Mouse (Mus musculus): ENCODE data around the gene Dock6. TPM values are rescaled to one million over a fixed set of nuclear protein-coding genes. Genes with fewer than 3 reads are reported as not detected.

Gene Dock6
- polyA plus RNA-seq, 1 experiment from 2014 or later, result 63.7 TPM

DNA sequence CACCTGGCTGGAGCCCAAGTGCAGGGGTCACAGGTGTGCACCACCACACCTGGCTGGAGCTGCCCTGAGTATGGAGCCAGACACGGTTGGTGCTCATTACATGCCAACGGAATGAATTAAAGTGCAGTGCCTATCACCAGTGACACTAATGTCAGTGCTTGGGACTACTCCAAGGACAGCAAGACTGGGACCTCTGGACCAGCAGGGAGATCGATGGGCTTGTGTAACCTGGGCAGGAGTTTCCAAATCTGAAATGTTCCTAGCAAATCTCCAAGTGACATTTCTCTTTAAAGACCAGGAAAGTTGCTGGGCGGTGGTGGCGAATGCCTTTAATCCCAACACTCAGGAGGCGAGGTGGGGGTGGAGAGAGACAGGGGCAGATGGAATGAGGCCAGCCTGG lies 29.7 kb downstream of the Dock6 start:
- Histone ChIP-seq H3K9ac (ENCODE audit: low read length) (no peak overlapping the region), H3K27ac (ENCODE audit: low read length) (no peak overlapping the region), H3K4me2 (ENCODE audit: low read depth, low read length) (no peak overlapping the region), H3K4me1 (replicated peaks; ENCODE audit: control insufficient read depth, insufficient read depth, low read length) (no peaks in the 10 kb centered on the region), H3K27me3 (ENCODE audit: control insufficient read depth, insufficient read depth, low read depth, low read length) (no peaks in the 10 kb centered on the region), H3K36me3 (ENCODE audit: control insufficient read depth, insufficient read depth, low read length) (peaks cover 8% of the 10 kb centered on the region), H3K9me3 (ENCODE audit: control insufficient read depth, low read length) (no peaks in the 10 kb centered on the region), H3K4me3 (ENCODE audit: low read length) (no peak overlapping the region)
- WGBS, result 85% methylated on average over 6 of the region's 6 CpGs
- ATAC-seq (ENCODE audit: low read depth), result no peak

DNA sequence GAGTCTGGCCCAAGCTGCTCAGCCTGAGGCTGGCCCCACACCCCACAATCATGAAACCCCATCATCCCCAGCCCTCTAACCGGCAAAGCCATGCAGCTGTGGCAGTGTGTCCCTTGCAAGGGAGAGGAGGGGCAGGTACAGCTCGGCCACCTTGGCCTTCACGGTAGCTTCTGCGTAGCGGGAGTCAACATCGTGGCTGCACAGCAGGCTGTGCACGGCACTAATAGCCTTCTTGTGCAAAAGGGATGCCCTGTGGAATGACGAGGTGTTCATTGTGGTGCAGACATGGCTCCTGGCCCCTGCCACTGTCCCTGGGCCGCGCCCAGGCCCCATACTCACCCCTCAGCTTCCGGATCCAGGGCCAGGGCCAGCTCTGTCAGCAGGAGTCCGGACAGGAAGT lies 32.3 kb downstream of the Dock6 start:
- Histone ChIP-seq H3K9ac (ENCODE audit: low read length) (no peak overlapping the region), H3K27ac (ENCODE audit: low read length) (no peak overlapping the region), H3K4me2 (ENCODE audit: low read depth, low read length) (no peak overlapping the region), H3K9me3 (ENCODE audit: control insufficient read depth, low read length) (no peaks in the 10 kb centered on the region), H3K4me1 (replicated peaks; ENCODE audit: control insufficient read depth, insufficient read depth, low read length) (no peaks in the 10 kb centered on the region), H3K4me3 (ENCODE audit: low read length) (no peak overlapping the region), H3K27me3 (ENCODE audit: control insufficient read depth, insufficient read depth, low read depth, low read length) (no peaks in the 10 kb centered on the region), H3K36me3 (ENCODE audit: control insufficient read depth, insufficient read depth, low read length) (peaks cover 15% of the 10 kb centered on the region)
- 84% methylated on average over 12 of the region's 12 CpGs for WGBS
- no peak for ATAC-seq (ENCODE audit: low read depth)

DNA sequence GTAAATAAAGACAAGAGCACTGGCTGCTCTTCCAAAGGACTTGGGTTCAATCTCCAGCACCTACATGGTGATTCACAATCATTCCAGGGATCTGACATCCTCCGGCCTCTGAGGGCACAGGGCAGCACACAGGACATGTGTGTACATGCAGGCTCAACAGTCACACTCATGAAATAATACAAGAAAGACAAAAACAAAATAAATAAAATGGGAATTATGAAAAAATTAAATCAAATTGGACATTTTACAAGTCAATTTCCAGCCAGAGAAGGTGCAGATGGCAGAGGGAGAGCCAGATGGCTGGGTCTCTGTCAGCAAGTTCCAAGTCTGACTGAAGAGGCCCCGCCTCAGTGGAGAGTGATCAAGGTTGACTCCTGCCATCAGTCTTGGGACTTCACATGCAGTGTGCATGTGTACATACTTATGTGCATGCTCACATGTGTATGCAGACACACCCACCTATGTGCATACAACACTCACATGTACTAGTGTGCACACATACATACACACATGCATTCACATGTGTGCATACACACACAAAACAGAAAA lies 33.2 kb downstream of the Dock6 start:
- no peak overlapping the region for H3K27ac ChIP-seq (ENCODE audit: low read length)
- ATAC-seq (ENCODE audit: low read depth), result no peak
- H3K4me2 ChIP-seq (ENCODE audit: low read depth, low read length), result no peak overlapping the region
- no peaks in the 10 kb centered on the region for H3K9me3 ChIP-seq (ENCODE audit: control insufficient read depth, low read length)
- H3K36me3 ChIP-seq (ENCODE audit: control insufficient read depth, insufficient read depth, low read length), result peaks cover 19% of the 10 kb centered on the region
- no peak overlapping the region for H3K4me3 ChIP-seq (ENCODE audit: low read length)
- H3K4me1 ChIP-seq (replicated peaks; ENCODE audit: control insufficient read depth, insufficient read depth, low read length), result no peaks in the 10 kb centered on the region
- no peaks in the 10 kb centered on the region for H3K27me3 ChIP-seq (ENCODE audit: control insufficient read depth, insufficient read depth, low read depth, low read length)
- no peak overlapping the region for H3K9ac ChIP-seq (ENCODE audit: low read length)
- 98% methylated on average over 2 of the region's 2 CpGs for WGBS

DNA sequence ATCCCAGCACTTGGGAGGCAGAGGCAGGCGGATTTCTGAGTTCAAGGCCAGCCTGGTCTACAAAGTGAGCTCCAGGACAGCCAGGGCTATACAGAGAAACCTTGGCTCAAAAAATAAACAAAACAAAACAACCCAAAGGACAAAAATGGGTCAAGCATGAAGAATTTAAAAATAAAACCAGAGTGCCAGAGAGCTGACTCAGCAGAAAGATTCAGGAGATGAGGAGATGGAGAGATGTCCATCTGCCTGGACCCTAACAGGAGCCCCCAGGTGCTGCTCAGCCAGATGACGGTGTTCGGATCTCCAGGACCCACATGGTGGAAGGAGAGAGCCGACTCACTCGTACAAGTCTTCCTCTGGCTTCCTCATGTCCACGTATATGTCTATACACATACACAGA lies 33.9 kb downstream of the Dock6 start:
- no peak overlapping the region for H3K9ac ChIP-seq (ENCODE audit: low read length)
- peaks cover 22% of the 10 kb centered on the region for H3K36me3 ChIP-seq (ENCODE audit: control insufficient read depth, insufficient read depth, low read length)
- WGBS, result 91% methylated on average over 6 of the region's 6 CpGs

DNA sequence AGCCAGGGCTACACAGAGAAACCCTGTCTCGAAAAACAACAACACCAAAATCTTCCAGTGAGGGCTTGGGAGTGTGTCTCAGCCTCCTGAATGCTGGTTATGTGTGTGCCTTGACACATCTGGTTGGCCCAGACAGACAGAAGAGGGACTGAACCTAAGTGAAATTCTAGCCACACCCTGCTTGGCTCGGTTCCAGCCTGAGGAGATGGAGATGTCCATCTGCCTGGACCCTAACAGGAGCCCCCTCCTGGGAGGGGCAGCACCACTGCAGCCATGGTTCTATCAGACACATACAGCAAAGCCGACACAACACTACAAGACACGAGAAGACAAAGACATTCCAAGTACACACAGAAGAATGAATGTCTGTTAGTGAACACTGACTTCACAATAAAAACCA lies 34.3 kb downstream of the Dock6 start:
- ATAC-seq (ENCODE audit: low read depth), result no peak
- WGBS, result 87% methylated on average over 4 of the region's 4 CpGs

More for the DNA sequence above, 33.9 kb downstream of the Dock6 start:
- no peaks in the 10 kb centered on the region for H3K4me1 ChIP-seq (replicated peaks; ENCODE audit: control insufficient read depth, insufficient read depth, low read length)
- H3K4me2 ChIP-seq (ENCODE audit: low read depth, low read length), result no peak overlapping the region
- H3K27me3 ChIP-seq (ENCODE audit: control insufficient read depth, insufficient read depth, low read depth, low read length), result no peaks in the 10 kb centered on the region
- no peak overlapping the region for H3K4me3 ChIP-seq (ENCODE audit: low read length)
- H3K27ac ChIP-seq (ENCODE audit: low read length), result no peak overlapping the region
- no peaks in the 10 kb centered on the region for H3K9me3 ChIP-seq (ENCODE audit: control insufficient read depth, low read length)
- no peak for ATAC-seq (ENCODE audit: low read depth)

DNA sequence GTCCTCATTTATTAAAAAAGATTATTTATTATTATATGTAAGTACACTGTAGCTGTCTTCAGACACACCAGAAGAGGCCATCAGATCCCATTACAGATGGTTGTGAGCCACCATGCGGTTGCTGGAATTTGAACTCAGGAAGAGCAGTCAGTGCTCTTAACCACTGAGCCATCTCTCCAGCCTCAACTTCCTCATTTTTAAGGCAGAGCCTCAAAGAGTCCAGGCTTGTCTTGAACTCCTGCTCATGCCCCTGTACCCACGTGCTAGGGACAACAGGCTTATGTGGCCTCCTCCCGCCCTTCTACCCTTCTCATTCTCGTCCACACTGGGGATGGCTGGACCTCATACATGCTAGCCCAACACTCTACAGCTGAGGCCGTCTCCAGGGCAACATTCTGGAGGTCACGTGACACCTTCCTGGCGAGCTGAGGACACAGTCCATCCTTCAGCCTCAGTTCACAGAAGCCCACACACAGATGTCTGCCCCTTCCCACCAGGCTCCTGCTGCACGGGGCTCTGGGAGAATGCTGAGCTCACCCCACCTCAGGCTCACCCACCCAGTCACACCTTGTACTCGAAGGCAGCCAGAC lies 35.6 kb downstream of the Dock6 start:
- no peak for ATAC-seq (ENCODE audit: low read depth)
- 62% methylated on average over 9 of the region's 9 CpGs for WGBS
- Histone ChIP-seq H3K9me3 (ENCODE audit: control insufficient read depth, low read length) (no peaks in the 10 kb centered on the region), H3K27me3 (ENCODE audit: control insufficient read depth, insufficient read depth, low read depth, low read length) (no peaks in the 10 kb centered on the region), H3K4me2 (ENCODE audit: low read depth, low read length) (no peak overlapping the region), H3K4me3 (ENCODE audit: low read length) (no peak overlapping the region), H3K9ac (ENCODE audit: low read length) (no peak overlapping the region), H3K4me1 (replicated peaks; ENCODE audit: control insufficient read depth, insufficient read depth, low read length) (no peaks in the 10 kb centered on the region), H3K36me3 (ENCODE audit: control insufficient read depth, insufficient read depth, low read length) (peaks cover 32% of the 10 kb centered on the region), H3K27ac (ENCODE audit: low read length) (no peak overlapping the region)

More for the DNA sequence above, 34.3 kb downstream of the Dock6 start:
- no peaks in the 10 kb centered on the region for H3K27me3 ChIP-seq (ENCODE audit: control insufficient read depth, insufficient read depth, low read depth, low read length)
- no peaks in the 10 kb centered on the region for H3K4me1 ChIP-seq (replicated peaks; ENCODE audit: control insufficient read depth, insufficient read depth, low read length)
- no peak overlapping the region for H3K27ac ChIP-seq (ENCODE audit: low read length)
- H3K9ac ChIP-seq (ENCODE audit: low read length), result no peak overlapping the region
- no peak overlapping the region for H3K4me2 ChIP-seq (ENCODE audit: low read depth, low read length)
- peaks cover 22% of the 10 kb centered on the region for H3K36me3 ChIP-seq (ENCODE audit: control insufficient read depth, insufficient read depth, low read length)
- no peak overlapping the region for H3K4me3 ChIP-seq (ENCODE audit: low read length)
- H3K9me3 ChIP-seq (ENCODE audit: control insufficient read depth, low read length), result no peaks in the 10 kb centered on the region

DNA sequence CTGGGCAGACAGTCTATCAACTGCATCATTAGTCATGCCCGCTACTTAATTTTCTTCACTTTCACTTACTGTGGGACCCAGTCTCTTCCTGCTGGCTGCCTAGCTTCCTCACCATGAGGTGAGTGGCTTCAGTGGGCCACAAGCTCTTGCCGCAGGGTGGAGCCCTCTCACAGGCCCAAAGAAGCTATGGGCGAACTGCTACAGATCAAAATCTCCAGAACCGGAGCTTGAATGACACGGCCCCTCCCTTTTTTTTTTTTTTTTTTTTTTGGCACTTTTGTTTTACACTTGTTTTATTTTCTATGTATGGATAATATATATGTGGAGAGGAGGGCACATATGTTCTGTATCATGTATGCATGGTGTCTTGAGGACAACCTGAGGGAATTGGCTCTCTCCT lies 41.3 kb downstream of the Dock6 start:
- Histone ChIP-seq H3K36me3 (ENCODE audit: control insufficient read depth, insufficient read depth, low read length) (peaks cover 25% of the 10 kb centered on the region), H3K4me3 (ENCODE audit: low read length) (no peak overlapping the region), H3K27ac (ENCODE audit: low read length) (no peak overlapping the region), H3K4me2 (ENCODE audit: low read depth, low read length) (no peak overlapping the region), H3K9ac (ENCODE audit: low read length) (no peak overlapping the region), H3K27me3 (ENCODE audit: control insufficient read depth, insufficient read depth, low read depth, low read length) (no peaks in the 10 kb centered on the region), H3K4me1 (replicated peaks; ENCODE audit: control insufficient read depth, insufficient read depth, low read length) (no peaks in the 10 kb centered on the region), H3K9me3 (ENCODE audit: control insufficient read depth, low read length) (no peaks in the 10 kb centered on the region)
- 92% methylated on average over 5 of the region's 5 CpGs for WGBS
- ATAC-seq (ENCODE audit: low read depth), result no peak

DNA sequence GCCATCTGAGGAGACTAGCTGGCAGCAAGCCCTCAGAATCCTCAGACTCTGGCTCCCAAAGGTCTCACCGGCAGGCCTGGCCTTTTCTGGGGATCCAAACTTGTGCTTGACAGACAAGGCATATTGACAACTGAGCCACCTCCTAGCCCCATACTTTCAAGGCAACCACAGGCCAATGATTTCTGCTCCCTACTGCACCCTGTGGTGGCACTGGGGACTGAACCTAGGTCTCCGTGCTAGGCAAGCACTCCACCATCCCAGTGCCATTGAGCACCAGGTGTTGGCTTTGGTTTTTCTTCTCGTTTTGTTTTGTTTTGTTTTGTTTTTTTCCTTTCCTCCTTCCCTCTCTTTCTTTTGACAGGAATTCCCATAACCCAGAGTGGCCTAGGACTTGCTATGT lies 43.9 kb downstream of the Dock6 start:
- no peak for ATAC-seq (ENCODE audit: low read depth)
- H3K27ac ChIP-seq (ENCODE audit: low read length), result no peak overlapping the region
- WGBS, result 63% methylated on average over 3 of the region's 3 CpGs

DNA sequence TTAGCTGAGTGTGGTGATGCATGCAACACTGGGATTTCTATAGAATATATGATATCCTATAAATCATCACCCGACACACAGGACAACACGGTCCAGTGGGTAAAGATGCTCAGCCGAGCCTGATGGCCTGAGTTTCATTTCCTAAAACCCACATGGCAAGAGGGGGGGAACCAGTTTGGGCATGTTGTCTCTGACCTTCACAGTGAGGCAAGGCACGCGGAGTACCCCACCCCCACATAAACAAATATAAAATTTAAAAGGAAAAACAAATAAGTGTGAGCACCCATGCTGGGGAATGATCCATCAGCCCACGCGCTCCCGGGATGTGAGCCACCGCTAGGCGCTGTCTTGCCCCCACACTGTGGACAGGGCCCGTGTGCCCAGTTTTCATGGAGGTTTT lies 45.5 kb downstream of the Dock6 start:
- 70% methylated on average over 11 of the region's 11 CpGs for WGBS
- Histone ChIP-seq H3K27me3 (ENCODE audit: control insufficient read depth, insufficient read depth, low read depth, low read length) (no peaks in the 10 kb centered on the region), H3K4me3 (ENCODE audit: low read length) (no peak overlapping the region), H3K4me2 (ENCODE audit: low read depth, low read length) (no peak overlapping the region), H3K36me3 (ENCODE audit: control insufficient read depth, insufficient read depth, low read length) (peaks cover 12% of the 10 kb centered on the region), H3K9ac (ENCODE audit: low read length) (no peak overlapping the region), H3K4me1 (replicated peaks; ENCODE audit: control insufficient read depth, insufficient read depth, low read length) (peaks cover 8% of the 10 kb centered on the region), H3K9me3 (ENCODE audit: control insufficient read depth, low read length) (no peaks in the 10 kb centered on the region), H3K27ac (ENCODE audit: low read length) (no peak overlapping the region)
- no peak for ATAC-seq (ENCODE audit: low read depth)

More for the DNA sequence above, 43.9 kb downstream of the Dock6 start:
- H3K36me3 ChIP-seq (ENCODE audit: control insufficient read depth, insufficient read depth, low read length), result peaks cover 12% of the 10 kb centered on the region
- no peak overlapping the region for H3K4me3 ChIP-seq (ENCODE audit: low read length)
- H3K27me3 ChIP-seq (ENCODE audit: control insufficient read depth, insufficient read depth, low read depth, low read length), result no peaks in the 10 kb centered on the region
- no peak overlapping the region for H3K4me2 ChIP-seq (ENCODE audit: low read depth, low read length)
- peaks cover 8% of the 10 kb centered on the region for H3K4me1 ChIP-seq (replicated peaks; ENCODE audit: control insufficient read depth, insufficient read depth, low read length)
- H3K9me3 ChIP-seq (ENCODE audit: control insufficient read depth, low read length), result no peaks in the 10 kb centered on the region
- H3K9ac ChIP-seq (ENCODE audit: low read length), result no peak overlapping the region

Data from lung, embryonic 16.5 days (tissue).